Mouse (Mus musculus) heart, postnatal 0 days (tissue): ENCODE data around the gene Patj. TPM values are rescaled to one million over a fixed set of nuclear protein-coding genes. Genes with fewer than 3 reads are reported as not detected.

ENCODE experiments used
- ATAC-seq: fragments of 200-750 bp; cut with Nextera tagmentation; 2 replicates; pipeline ENCODE4 v1.8.0; 2017; ENCODE audit warnings: low read depth, moderate number of reproducible peaks, moderate library complexity; ENCODE audit not compliant: insufficient read depth
- DNase-seq: peaks from one replicate; pipeline ENCODE4 v3.0.0-alpha.2; 2016; ENCODE audit warnings: low spot score
- H3K27ac ChIP-seq: fragments of 300-500 bp; sonication (generic); 2 replicates; pipeline ENCODE4 v1.5.1; 2014; ENCODE audit warnings: low read depth, mild to moderate bottlenecking
- H3K27me3 ChIP-seq: fragments of 300-500 bp; sonication (generic); 2 replicates; pipeline ENCODE4 v1.6.1; 2014; ENCODE audit warnings: low read length, mixed read lengths; ENCODE audit not compliant: control insufficient read depth, insufficient read depth
- H3K36me3 ChIP-seq: fragments of 300-500 bp; sonication (generic); replicated peaks from 2 replicates; pipeline ENCODE4 v1.6.1; 2014; ENCODE audit warnings: low read length, mixed read lengths; ENCODE audit not compliant: control insufficient read depth, insufficient read depth
- H3K4me1 ChIP-seq: fragments of 300-500 bp; sonication (generic); 2 replicates; pipeline ENCODE4 v1.6.1; 2014; ENCODE audit warnings: antibody characterized with exemption; ENCODE audit not compliant: control insufficient read depth, insufficient read depth
- H3K4me2 ChIP-seq: fragments of 300-500 bp; sonication (generic); 2 replicates; pipeline ENCODE4 v1.6.1; 2014; ENCODE audit warnings: low read depth, mild to moderate bottlenecking, low read length, moderate library complexity
- H3K4me3 ChIP-seq: fragments of 300-500 bp; sonication (generic); 2 replicates; pipeline ENCODE4 v1.5.1; 2014; ENCODE audit warnings: low read depth, low read length
- H3K9ac ChIP-seq: fragments of 300-500 bp; sonication (generic); replicated peaks from 2 replicates; pipeline ENCODE4 v1.6.1; 2014; ENCODE audit warnings: low read depth, low read length, mixed read lengths
- H3K9me3 ChIP-seq: fragments of 300-500 bp; sonication (generic); replicated peaks from 2 replicates; pipeline ENCODE4 v1.6.1; 2016; ENCODE audit warnings: low read length; ENCODE audit not compliant: control insufficient read depth
- CTCF ChIP-seq: IDR thresholded peaks from 2 replicates; pipeline ENCODE4 v1.5.1; 2016; ENCODE audit warnings: antibody characterized with exemption, control low read depth, low read depth
- EP300 ChIP-seq: IDR thresholded peaks from 2 replicates; pipeline ENCODE4 v1.6.1; 2016; ENCODE audit warnings: antibody characterized with exemption, low read depth
- WGBS: fragments of 180-500 bp; shearing (Covaris S2); extraction: QIAGEN DNeasy Blood & Tissue Kit; methylation state at CpG from one replicate; pipeline ENCODE4 v1.1.7; 2014; 5-methylcytosine and 5-hydroxymethylcytosine counted together
- polyA plus RNA-seq: library from polyadenylated mRNA; unstranded; fragments of >200 nt; fragmentation: Nextera tagmentation; extraction: Ambion mirVana; gene quantifications from 2 replicates; pipeline ENCODE4 v1.2.1, GENCODE M21; 2015
- total RNA-seq: library from RNA; depleted of rRNA; stranded (reverse); fragments of >200 nt; gene quantifications from 2 replicates; pipeline ENCODE4 v1.2.3, GENCODE M21; 2014; ENCODE audit warnings: low replicate concordance

Patj gene
- total and polyA plus RNA-seq, 2 experiments from 2014 or later = 5.2 to 1,302 TPM

DNA sequence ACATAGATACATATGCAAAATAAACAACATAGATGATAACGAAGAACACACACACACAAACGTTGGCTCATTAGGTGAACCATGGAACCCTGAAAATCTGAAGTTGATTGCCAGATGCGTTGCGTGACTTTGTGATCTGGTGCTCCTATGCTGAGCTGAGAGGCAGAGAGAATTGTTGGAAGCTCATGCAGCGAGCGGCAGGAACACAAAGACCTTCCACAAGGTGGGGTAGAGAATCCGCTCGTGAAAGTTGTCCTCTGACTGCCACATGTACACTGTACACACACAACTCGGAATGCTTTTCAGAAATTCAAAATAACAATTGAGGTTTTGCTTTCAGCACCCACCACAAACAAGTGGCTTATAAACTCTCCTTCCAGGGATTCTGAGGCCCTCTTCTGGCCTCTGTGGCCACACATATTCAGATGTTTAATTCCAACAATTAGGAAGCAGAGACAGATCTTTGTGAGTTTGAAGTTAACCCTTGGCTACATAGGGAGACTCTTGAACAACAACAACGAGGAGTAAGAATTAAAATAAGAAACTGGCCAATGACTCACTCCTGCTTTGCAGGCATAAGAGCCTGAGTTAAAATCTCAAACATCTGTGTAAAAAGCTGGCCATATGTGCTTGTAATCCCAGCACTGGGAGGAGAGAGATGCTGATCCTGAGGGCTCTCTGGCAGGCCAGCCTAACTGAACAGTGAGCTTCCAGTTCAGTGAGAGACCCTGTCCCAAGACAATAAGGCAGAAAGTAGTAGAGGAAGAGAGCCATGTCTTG lies 116.6 kb downstream of the Patj start:
- no peak for TF ChIP-seq EP300
- peak; percentile 26 for TF ChIP-seq CTCF

DNA sequence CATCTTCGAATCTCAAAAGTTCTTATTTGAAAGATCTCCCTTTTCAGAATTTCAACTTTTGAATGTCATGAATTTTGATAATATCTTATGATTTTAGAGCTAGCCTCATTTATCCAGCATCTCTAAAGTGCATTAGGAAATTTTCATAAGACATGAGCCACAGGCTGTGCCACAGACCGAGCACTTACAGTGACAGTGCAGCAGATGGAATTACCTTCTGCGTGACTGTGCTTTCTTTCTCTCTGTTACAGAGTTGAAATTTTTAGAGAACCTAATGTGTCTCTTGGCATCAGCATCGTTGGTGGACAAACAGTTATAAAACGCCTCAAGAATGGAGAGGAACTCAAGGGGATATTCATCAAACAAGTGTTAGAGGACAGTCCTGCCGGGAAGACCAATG lies 124.9 kb downstream of the Patj start:
- no peak overlapping the region for H3K27ac ChIP-seq
- H3K4me3 ChIP-seq = no peak overlapping the region
- no peaks in the 10 kb centered on the region for H3K27me3 ChIP-seq
- DNase-seq = no peak
- ATAC-seq = no peak
- no peak overlapping the region for H3K9ac ChIP-seq
- no peaks in the 10 kb centered on the region for H3K9me3 ChIP-seq
- 85% methylated on average over 6 of the region's 6 CpGs for WGBS
- TF ChIP-seq EP300 (no peak), CTCF (no peak)
- no peak overlapping the region for H3K4me2 ChIP-seq
- 0 out of 2 replicates have a peak, but pooled peaks cover 5% of the 10 kb centered on the region for H3K36me3 ChIP-seq
- H3K4me1 ChIP-seq = no peaks in the 10 kb centered on the region

More for the DNA sequence above, 116.6 kb downstream of the Patj start:
- WGBS = 66% methylated on average over 10 of the region's 10 CpGs
- DNase-seq (no peak), ATAC-seq (peak; percentile 59; the same call in 1 of the 2 replicates)
- Histone ChIP-seq H3K4me1 (peaks cover 13% of the 10 kb centered on the region), H3K36me3 (no peaks in the 10 kb centered on the region), H3K9me3 (no peaks in the 10 kb centered on the region), H3K4me3 (no peak overlapping the region), H3K9ac (no peak overlapping the region), H3K4me2 (no peak overlapping the region; the same call in 1 of the 2 replicates), H3K27ac (peak overlapping the region; percentile 83), H3K27me3 (no peaks in the 10 kb centered on the region)

DNA sequence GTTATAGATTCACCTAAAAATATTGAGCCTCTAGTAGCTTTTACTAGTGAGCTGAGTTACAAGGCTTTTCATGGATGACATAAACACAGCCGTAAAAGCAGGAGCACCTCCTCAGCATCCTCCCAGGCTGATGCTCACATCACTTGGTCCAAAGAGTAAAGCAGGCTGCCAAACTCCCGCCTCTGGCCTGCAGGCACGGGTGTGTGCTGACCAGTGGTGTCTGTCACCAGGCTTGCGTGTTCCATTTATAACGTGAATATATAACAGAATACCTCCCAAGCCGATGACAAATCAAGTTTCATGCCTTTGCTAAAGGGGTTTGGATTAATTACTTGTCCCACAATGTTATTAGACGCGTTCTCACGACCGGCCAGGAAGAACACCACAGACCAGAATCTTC lies 128.9 kb downstream of the Patj start:
- Histone ChIP-seq H3K27me3 (no peaks in the 10 kb centered on the region), H3K4me1 (no peaks in the 10 kb centered on the region), H3K9ac (no peak overlapping the region), H3K4me2 (no peak overlapping the region), H3K36me3 (no peaks in the 10 kb centered on the region), H3K4me3 (no peak overlapping the region), H3K27ac (no peak overlapping the region), H3K9me3 (no peaks in the 10 kb centered on the region)
- WGBS = 92% methylated on average over 10 of the region's 10 CpGs
- TF ChIP-seq EP300 = no peak
- TF ChIP-seq CTCF = no peak
- ATAC-seq = no peak
- DNase-seq = no peak

DNA sequence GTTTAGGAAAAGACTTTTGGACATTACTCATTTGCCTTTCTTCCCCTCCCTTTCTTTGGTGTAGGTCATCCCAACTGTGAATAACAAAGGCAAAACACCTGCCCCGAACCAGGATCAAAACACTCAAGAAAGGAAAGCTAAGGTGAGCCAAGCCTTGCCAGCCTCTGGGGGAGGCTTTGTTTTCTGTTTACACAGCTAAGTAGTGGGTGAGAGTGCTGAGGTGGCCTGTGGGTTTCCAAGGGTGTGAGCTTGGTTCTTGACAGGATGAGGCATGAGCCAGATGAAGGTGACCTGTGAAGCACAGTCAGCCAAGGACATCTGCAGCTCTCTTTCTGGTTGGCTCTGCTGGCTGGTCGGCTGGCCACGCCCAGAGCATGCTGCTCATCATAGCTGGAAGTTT lies 139.9 kb downstream of the Patj start:
- no peak for TF ChIP-seq EP300
- Histone ChIP-seq H3K4me2 (no peak overlapping the region), H3K9me3 (no peaks in the 10 kb centered on the region), H3K27me3 (no peaks in the 10 kb centered on the region), H3K27ac (no peak overlapping the region), H3K4me1 (no peaks in the 10 kb centered on the region), H3K36me3 (no peaks in the 10 kb centered on the region), H3K4me3 (no peak overlapping the region), H3K9ac (no peak overlapping the region)
- DNase-seq (no peak), ATAC-seq (no peak)
- 74% methylated on average over 3 of the region's 3 CpGs for WGBS

DNA sequence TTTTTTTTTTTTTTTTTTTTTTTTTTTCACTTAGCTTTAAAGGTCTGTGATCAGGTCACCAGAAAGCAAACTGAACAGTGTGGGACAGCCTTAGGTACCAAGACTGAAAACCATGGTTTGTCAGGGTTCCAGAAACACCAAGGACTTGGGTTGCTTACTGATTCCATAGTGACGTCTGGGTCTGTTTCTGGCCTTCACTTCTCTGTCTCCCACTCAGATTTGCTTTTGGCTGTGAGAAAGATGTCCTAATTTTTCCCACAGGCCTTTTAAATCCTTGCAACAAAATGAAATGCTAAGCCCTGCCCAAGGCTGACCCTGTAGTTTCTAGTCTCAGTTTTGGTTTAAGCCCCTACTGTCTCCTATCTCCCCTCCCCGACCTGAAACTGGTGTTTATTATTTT lies 146.0 kb downstream of the Patj start:
- no peak for TF ChIP-seq CTCF
- TF ChIP-seq EP300 = no peak
- no peak overlapping the region for H3K27ac ChIP-seq
- H3K36me3 ChIP-seq = no peaks in the 10 kb centered on the region
- WGBS = 74% methylated on average over 2 of the region's 2 CpGs
- no peak overlapping the region for H3K9ac ChIP-seq
- no peaks in the 10 kb centered on the region for H3K27me3 ChIP-seq
- DNase-seq (no peak), ATAC-seq (no peak)
- H3K4me1 ChIP-seq = no peaks in the 10 kb centered on the region
- no peak overlapping the region for H3K4me2 ChIP-seq
- no peaks in the 10 kb centered on the region for H3K9me3 ChIP-seq
- no peak overlapping the region for H3K4me3 ChIP-seq

DNA sequence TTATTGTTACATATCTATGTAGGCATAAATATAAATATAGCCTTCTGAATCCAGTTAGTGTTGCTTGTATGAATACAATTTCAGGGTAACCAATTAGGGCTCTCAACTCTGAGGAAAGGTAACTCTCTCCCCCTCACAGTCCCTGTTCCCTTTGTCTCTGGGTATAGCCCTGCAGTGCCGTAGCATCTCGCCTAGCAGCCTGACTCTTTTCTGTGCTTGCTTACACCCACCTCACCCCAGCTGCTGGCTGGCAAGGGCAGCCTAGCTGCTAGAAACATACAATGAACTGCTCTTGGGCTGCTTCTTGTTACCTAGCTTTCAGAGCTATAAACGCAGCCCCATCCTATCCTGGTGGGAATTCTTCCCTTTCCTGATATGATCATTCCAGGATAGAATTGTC lies 147.4 kb downstream of the Patj start:
- H3K27me3 ChIP-seq = no peaks in the 10 kb centered on the region
- no peaks in the 10 kb centered on the region for H3K9me3 ChIP-seq
- H3K4me3 ChIP-seq = no peak overlapping the region
- H3K4me1 ChIP-seq = no peaks in the 10 kb centered on the region
- TF ChIP-seq EP300 (no peak), CTCF (no peak)
- DNase-seq (no peak), ATAC-seq (no peak)
- H3K27ac ChIP-seq = no peak overlapping the region
- 64% methylated on average over 3 of the region's 3 CpGs for WGBS
- no peak overlapping the region for H3K9ac ChIP-seq
- H3K4me2 ChIP-seq = no peak overlapping the region
- H3K36me3 ChIP-seq = no peaks in the 10 kb centered on the region
